Mouse (Mus musculus): Measurements from ENCODE around the gene Tmem50a.

- no peak for TF ChIP-seq GATA1 (IDR thresholded peaks at IDR 0.05; ENCODE audit: borderline replicate concordance, low read length)
- TF ChIP-seq FLI1 (IDR thresholded peaks at IDR 0.05; ENCODE audit: low read length) = no peak
Measured at GRCm38 (mm10) chr4:134914864-134915209, at the start of gene Tmem50a.
